Mouse (Mus musculus) forebrain, embryonic 10.5 days (tissue): ENCODE measurements at regions not wholly inside any gene's neighbourhood (a gene's known extent, or its start where the extent isn't known, plus 50 kb on each side); places are given as distances from the start of the nearest gene placed in this dataset.

ENCODE experiments used
- DNase-seq: peaks from one replicate; pipeline ENCODE4 v3.0.0-alpha.2; 2017; ENCODE audit warnings: low spot score; ENCODE audit errors: extremely low spot score
- H3K27ac ChIP-seq: fragments of 300-500 bp; sonication (generic); 2 replicates; pipeline ENCODE4 v1.5.1; 2016; ENCODE audit warnings: mild to moderate bottlenecking
- H3K27me3 ChIP-seq: fragments of 300-500 bp; sonication (generic); 2 replicates; pipeline ENCODE4 v1.6.1; 2016; ENCODE audit warnings: mild to moderate bottlenecking; ENCODE audit not compliant: poor library complexity, severe bottlenecking
- H3K36me3 ChIP-seq: fragments of 300-500 bp; sonication (generic); replicated peaks from 2 replicates; pipeline ENCODE4 v1.6.1; 2016; ENCODE audit warnings: mild to moderate bottlenecking, moderate library complexity
- H3K4me1 ChIP-seq: fragments of 300-500 bp; sonication (generic); 2 replicates; pipeline ENCODE4 v1.6.1; 2016
- H3K4me3 ChIP-seq: fragments of 300-500 bp; sonication (generic); 2 replicates; pipeline ENCODE4 v1.5.1; 2016; ENCODE audit warnings: mild to moderate bottlenecking, moderate library complexity
- H3K9me3 ChIP-seq: fragments of 300-500 bp; sonication (generic); 2 replicates; pipeline ENCODE4 v1.6.1; 2016; ENCODE audit warnings: mild to moderate bottlenecking, moderate library complexity
- WGBS: fragments of 180-500 bp; shearing (Covaris S2); methylation state at CpG from one replicate; pipeline ENCODE4 v1.1.7; 2016; 5-methylcytosine and 5-hydroxymethylcytosine counted together

GRCm38 (mm10) chr13:60403471-60403870 is 198.3 kb upstream of the Dapk1 start:
- H3K9me3 ChIP-seq: peaks cover 9% of the 10 kb centered on the region; the same call in 1 of the 2 replicates
- H3K36me3 ChIP-seq: no peaks in the 10 kb centered on the region
- H3K4me1 ChIP-seq: no peaks in the 10 kb centered on the region
- no peak overlapping the region for H3K4me3 ChIP-seq
- DNase-seq: no peak
- WGBS: 97% methylated on average over 3 of the region's 3 CpGs
- no peak overlapping the region for H3K27ac ChIP-seq
- H3K27me3 ChIP-seq: no peaks in the 10 kb centered on the region

DNA sequence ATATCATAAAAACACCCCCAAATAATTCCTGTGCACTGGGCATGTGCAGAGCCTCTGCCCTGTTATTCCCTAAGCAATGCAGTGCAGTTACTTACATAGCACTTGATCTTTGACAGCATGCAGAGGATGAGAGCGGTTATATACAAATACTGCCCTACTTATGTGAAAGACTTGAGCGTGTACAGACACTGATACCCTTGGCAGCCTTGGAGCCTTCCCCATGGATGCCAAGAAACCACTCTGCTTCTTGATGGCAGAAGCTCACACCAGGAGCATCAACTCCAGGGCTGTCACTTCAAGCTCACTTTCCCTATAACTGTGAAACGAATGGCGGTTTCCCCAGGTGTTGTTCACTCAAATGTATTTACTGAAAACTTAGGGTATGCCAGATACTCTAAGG is 194.4 kb upstream of the Dapk1 start:
- no peak overlapping the region for H3K27ac ChIP-seq
- H3K27me3 ChIP-seq: no peaks in the 10 kb centered on the region
- H3K4me3 ChIP-seq: no peak overlapping the region
- peaks cover 3% of the 10 kb centered on the region; the same call in 1 of the 2 replicates for H3K9me3 ChIP-seq
- H3K4me1 ChIP-seq: peaks cover 3% of the 10 kb centered on the region; the same call in 1 of the 2 replicates
- H3K36me3 ChIP-seq: no peaks in the 10 kb centered on the region
- no peak for DNase-seq
- WGBS: 89% methylated on average over 4 of the region's 4 CpGs

- Histone ChIP-seq H3K27ac (peak overlapping the region; percentile 68; the same call in 1 of the 2 replicates), H3K36me3 (no peaks in the 10 kb centered on the region), H3K9me3 (no peaks in the 10 kb centered on the region), H3K4me1 (peaks cover 3% of the 10 kb centered on the region; the same call in 1 of the 2 replicates), H3K4me3 (no peak overlapping the region), H3K27me3 (no peaks in the 10 kb centered on the region)
- WGBS: 58% methylated on average over 14 of the region's 14 CpGs
- DNase-seq: peak; percentile 30
Observed at GRCm38 (mm10) chr13:60409706-60410502, 191.8 kb upstream of the Dapk1 start.

DNA sequence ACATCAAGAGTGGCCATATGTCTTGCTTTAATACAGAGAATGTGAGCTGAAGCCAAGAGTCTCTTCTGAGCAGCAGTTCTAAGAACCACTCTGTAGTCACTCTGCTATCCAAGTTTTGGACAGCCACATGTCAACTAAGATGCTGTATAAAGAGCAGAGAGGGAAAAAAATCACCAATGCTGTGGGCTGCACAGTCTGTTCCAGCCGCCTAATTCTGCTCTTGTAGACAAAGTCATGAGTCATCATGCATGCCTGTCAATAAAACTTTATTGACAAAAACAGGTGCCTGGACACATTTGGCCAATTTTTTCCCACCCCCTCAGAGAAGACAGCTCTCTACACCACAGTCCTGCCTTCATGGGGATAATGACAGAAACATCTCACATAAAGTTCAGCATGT is 185.7 kb upstream of the Dapk1 start:
- Histone ChIP-seq H3K27ac (no peak overlapping the region), H3K4me1 (peaks cover 20% of the 10 kb centered on the region), H3K27me3 (no peaks in the 10 kb centered on the region), H3K9me3 (no peaks in the 10 kb centered on the region), H3K36me3 (no peaks in the 10 kb centered on the region), H3K4me3 (no peak overlapping the region)
- WGBS: 76% methylated on average over 1 of the region's 1 CpGs
- no peak for DNase-seq

- peaks cover 22% of the 10 kb centered on the region for H3K4me1 ChIP-seq
- DNase-seq: no peak
- no peaks in the 10 kb centered on the region for H3K27me3 ChIP-seq
- WGBS: 86% methylated on average over 8 of the region's 8 CpGs
- no peaks in the 10 kb centered on the region for H3K36me3 ChIP-seq
- H3K4me3 ChIP-seq: no peak overlapping the region
- H3K27ac ChIP-seq: peak overlapping the region; percentile 40; the same call in 1 of the 2 replicates
- no peaks in the 10 kb centered on the region for H3K9me3 ChIP-seq
Observed at GRCm38 (mm10) chr13:60417015-60417414, 184.7 kb upstream of the Dapk1 start.

DNA sequence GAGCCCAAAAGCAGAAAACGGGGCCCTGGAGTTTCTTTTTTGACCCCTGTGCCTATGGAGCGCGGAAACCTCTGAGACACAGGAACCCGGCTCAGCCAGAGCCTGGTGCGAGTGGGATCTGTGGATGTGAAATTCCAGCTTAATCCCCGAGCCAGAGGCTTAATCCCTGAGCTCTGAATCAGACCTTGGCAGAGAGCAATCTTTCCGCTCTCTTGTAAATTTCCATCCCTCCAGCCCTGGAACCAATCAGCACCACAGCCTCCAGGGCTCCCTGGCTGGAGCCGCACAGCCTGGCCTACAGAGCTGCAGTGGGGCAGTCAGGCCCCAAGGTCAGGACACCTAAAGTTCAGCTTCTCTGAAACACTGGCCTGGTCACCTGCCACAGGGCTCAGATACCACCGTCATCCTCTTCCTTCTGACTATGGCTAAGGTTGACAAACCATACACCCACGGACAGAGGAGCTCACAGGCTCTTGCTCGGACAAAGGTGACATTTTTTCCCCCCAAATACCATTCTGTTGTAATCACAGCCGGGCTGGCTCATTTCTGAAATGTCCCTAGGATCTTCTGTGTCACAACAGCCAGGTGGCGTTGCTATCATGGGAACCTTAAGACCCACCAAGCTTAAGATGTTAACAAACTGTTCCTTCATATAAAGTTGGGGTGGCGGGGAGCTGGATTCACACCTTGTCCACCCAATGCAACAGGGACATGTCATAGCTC is 184.2 kb upstream of the Dapk1 start:
- no peak for DNase-seq

DNA sequence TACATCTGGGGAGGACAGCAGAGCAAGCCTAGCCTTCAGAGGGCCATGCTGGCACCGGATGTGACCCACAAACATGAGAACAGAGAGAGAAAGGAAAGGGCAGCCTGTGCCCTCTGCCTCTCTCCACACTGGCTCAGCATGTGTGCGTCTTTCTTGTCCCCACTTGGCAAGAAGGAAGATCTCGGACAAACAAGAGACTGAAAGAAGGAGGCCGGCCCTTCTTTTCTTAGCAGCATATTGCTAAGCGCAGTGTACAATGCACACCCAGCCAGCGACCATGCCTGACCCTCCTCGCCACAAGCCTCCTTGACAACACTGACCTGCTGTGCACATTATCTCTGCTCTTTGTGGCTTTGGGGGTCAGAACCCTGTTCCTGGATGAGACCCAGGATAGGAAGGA is 181.4 kb upstream of the Dapk1 start:
- no peaks in the 10 kb centered on the region for H3K27me3 ChIP-seq
- H3K9me3 ChIP-seq: no peaks in the 10 kb centered on the region
- 0 out of 2 replicates have a peak overlapping the region, but pooled peaks have one; percentile 1 for H3K27ac ChIP-seq
- no peak for DNase-seq
- H3K4me3 ChIP-seq: no peak overlapping the region
- 23% methylated on average over 7 of the region's 7 CpGs for WGBS
- H3K36me3 ChIP-seq: no peaks in the 10 kb centered on the region
- peaks cover 26% of the 10 kb centered on the region for H3K4me1 ChIP-seq

More for the DNA sequence above, 184.2 kb upstream of the Dapk1 start:
- Histone ChIP-seq H3K9me3 (no peaks in the 10 kb centered on the region), H3K36me3 (no peaks in the 10 kb centered on the region), H3K27me3 (no peaks in the 10 kb centered on the region), H3K27ac (peak overlapping the region; percentile 40), H3K4me3 (no peak overlapping the region), H3K4me1 (peaks cover 22% of the 10 kb centered on the region)
- WGBS: 72% methylated on average over 14 of the region's 14 CpGs

- Histone ChIP-seq H3K27me3 (no peaks in the 10 kb centered on the region), H3K36me3 (no peaks in the 10 kb centered on the region), H3K4me3 (no peak overlapping the region), H3K27ac (0 out of 2 replicates have a peak overlapping the region, but pooled peaks have one; percentile 1), H3K9me3 (no peaks in the 10 kb centered on the region), H3K4me1 (peaks cover 27% of the 10 kb centered on the region)
- no peak for DNase-seq
- 81% methylated on average over 3 of the region's 3 CpGs for WGBS
Observed at GRCm38 (mm10) chr13:60420842-60421696, 180.7 kb upstream of the Dapk1 start.

- no peaks in the 10 kb centered on the region for H3K9me3 ChIP-seq
- H3K4me3 ChIP-seq: no peak overlapping the region
- H3K4me1 ChIP-seq: peaks cover 38% of the 10 kb centered on the region
- WGBS: 62% methylated on average over 6 of the region's 6 CpGs
- DNase-seq: no peak
- H3K36me3 ChIP-seq: no peaks in the 10 kb centered on the region
- no peaks in the 10 kb centered on the region; the same call in 1 of the 2 replicates for H3K27me3 ChIP-seq
- H3K27ac ChIP-seq: no peak overlapping the region
Observed at GRCm38 (mm10) chr13:60424267-60424666, 177.5 kb upstream of the Dapk1 start.

DNA sequence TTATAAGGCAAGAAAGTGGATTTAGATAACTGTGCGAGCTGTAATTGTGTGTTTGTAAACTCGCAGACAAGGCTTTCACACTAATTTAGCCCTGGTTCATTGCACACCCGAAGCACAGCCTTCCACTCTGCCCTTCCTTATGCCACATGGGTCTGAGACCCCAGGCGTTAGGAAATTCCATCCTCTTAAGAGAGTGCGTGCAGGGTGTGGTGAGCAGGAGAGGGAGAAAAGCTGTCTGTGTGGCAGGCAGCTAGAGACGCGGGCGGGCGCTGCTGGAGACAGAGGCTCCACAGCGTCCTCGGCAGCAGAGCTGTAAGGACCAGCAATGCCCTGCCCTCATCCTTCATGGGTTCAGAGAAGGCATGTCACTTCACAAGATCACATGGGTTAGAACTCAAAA is 176.6 kb upstream of the Dapk1 start:
- Histone ChIP-seq H3K9me3 (no peaks in the 10 kb centered on the region), H3K4me1 (peaks cover 33% of the 10 kb centered on the region), H3K36me3 (no peaks in the 10 kb centered on the region), H3K4me3 (no peak overlapping the region), H3K27me3 (no peaks in the 10 kb centered on the region; the same call in 1 of the 2 replicates), H3K27ac (peak overlapping the region; percentile 26; the same call in 1 of the 2 replicates)
- 68% methylated on average over 11 of the region's 11 CpGs for WGBS
- DNase-seq: no peak

DNA sequence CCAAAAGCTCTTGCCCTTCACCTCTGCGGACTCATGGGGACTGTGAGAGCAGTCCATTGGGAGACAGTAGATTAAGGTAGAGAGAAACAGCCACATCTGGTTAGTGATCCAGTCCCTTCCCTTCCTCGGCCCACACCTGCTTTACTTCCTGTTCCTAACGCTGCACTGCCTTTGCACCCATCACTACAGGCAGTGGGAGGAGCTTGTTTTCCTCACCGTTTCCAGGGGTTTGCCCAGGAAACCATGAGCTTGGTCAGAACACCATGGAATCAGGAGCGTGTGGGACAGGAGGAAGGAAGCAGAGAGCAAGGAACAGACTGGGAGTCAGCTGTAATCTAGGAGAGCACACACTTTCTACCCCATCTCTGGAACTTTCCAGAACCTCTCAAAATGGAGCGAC is 176.2 kb upstream of the Dapk1 start:
- Histone ChIP-seq H3K4me1 (peaks cover 29% of the 10 kb centered on the region), H3K9me3 (no peaks in the 10 kb centered on the region), H3K4me3 (no peak overlapping the region), H3K27ac (peak overlapping the region; percentile 26; the same call in 1 of the 2 replicates), H3K36me3 (no peaks in the 10 kb centered on the region), H3K27me3 (no peaks in the 10 kb centered on the region; the same call in 1 of the 2 replicates)
- DNase-seq: no peak
- 90% methylated on average over 6 of the region's 6 CpGs for WGBS

- 90% methylated on average over 12 of the region's 12 CpGs for WGBS
- Histone ChIP-seq H3K27ac (no peak overlapping the region), H3K36me3 (no peaks in the 10 kb centered on the region), H3K27me3 (no peaks in the 10 kb centered on the region; the same call in 1 of the 2 replicates), H3K4me1 (peaks cover 22% of the 10 kb centered on the region), H3K9me3 (no peaks in the 10 kb centered on the region), H3K4me3 (no peak overlapping the region)
- no peak for DNase-seq
Observed at GRCm38 (mm10) chr13:60426192-60426840, 175.4 kb upstream of the Dapk1 start.
